In genomic region chr7:28104670-28105069, GRCm38 (mm10) we compare ENCODE assay signal across 9 mouse cellular contexts. TPM values are rescaled to one million over a fixed set of nuclear protein-coding genes. Genes with fewer than 3 reads are reported as not detected.
DNase-seq lines count a peak whose midpoint lies in the region; ATAC-seq and TF ChIP-seq lines count a peak whose summit lies in the region.
"Had no signal": no experiment of that assay in that cellular context is flagged by ENCODE, and none has a peak within 500 bp of the region (broad histone marks: within the 10 kb centered on the region; RNA-seq: fewer than 3 reads in every experiment).

No protein-coding gene starts in this region.

- intact Hi-C loops in gastrocnemius, postnatal 14 days (cut with DNase I; ENCODE audit: low total_unique reads), result no loop called here

- peak; percentile 27 to 56 for DNase-seq in urinary bladder, adult 18-20 months (ENCODE audit: low spot score in 2 of 2)
- no peak for DNase-seq in urinary bladder, postnatal 10 days (ENCODE audit: low spot score)
- peak; percentile 16 for DNase-seq in forebrain, postnatal 0 days
- peak; percentile 71 for DNase-seq in kidney, postnatal 10 days
- peak; percentile 79 for DNase-seq in midbrain, embryonic 11.5 days (ENCODE audit: low spot score, missing footprints)
- no peak for DNase-seq in gastrocnemius, postnatal 14 days
- no peak for DNase-seq in thymus, postnatal 0 days (ENCODE audit: low spot score)
- no peak for DNase-seq in adrenal gland, adult 8-10 months

- no peaks in the 10 kb centered on the region for H3K9me3 ChIP-seq in forebrain, postnatal 0 days (ENCODE audit: low read length)
- no peaks in the 10 kb centered on the region for H3K9me3 ChIP-seq in midbrain, embryonic 11.5 days (ENCODE audit: control insufficient read depth, low read length)

- peak overlapping the region; percentile 22; the same call in 1 of the 2 replicates for H3K9ac ChIP-seq in forebrain, postnatal 0 days
- H3K9ac ChIP-seq in midbrain, embryonic 11.5 days (ENCODE audit: low read length), result no peak overlapping the region

- 5% methylated on average over 23 of the region's 23 CpGs for WGBS in forebrain, postnatal 0 days
- WGBS in midbrain, embryonic 11.5 days, result 13% methylated on average over 23 of the region's 23 CpGs

- ATAC-seq in forebrain, postnatal 0 days, result peak; percentile 82
- ATAC-seq in midbrain, embryonic 11.5 days (ENCODE audit: low FRiP score), result no peak

- 0 out of 2 replicates have a peak overlapping the region, but pooled peaks have one; percentile 11 for H3K4me3 ChIP-seq in forebrain, postnatal 0 days (ENCODE audit: low read depth, low read length)
- H3K4me3 ChIP-seq in midbrain, embryonic 11.5 days (ENCODE audit: low read depth, low read length), result no peak overlapping the region

- no peaks in the 10 kb centered on the region for H3K4me1 ChIP-seq in forebrain, postnatal 0 days (ENCODE audit: insufficient read depth)
- H3K4me1 ChIP-seq in midbrain, embryonic 11.5 days (ENCODE audit: control insufficient read depth, insufficient read depth, low read length), result no peaks in the 10 kb centered on the region

- no peaks in the 10 kb centered on the region for H3K36me3 ChIP-seq in forebrain, postnatal 0 days (ENCODE audit: insufficient read depth)
- no peaks in the 10 kb centered on the region for H3K36me3 ChIP-seq in midbrain, embryonic 11.5 days (ENCODE audit: control insufficient read depth, insufficient read depth, low read length)

- peak; percentile 46 for TF ChIP-seq CTCF in forebrain, postnatal 0 days (IDR thresholded peaks at IDR 0.05; ENCODE audit: low read depth)

- H3K27ac ChIP-seq in forebrain, postnatal 0 days (ENCODE audit: low read depth, low read length), result no peak overlapping the region
- no peak overlapping the region for H3K27ac ChIP-seq in midbrain, embryonic 11.5 days (ENCODE audit: low read depth, low read length)

- peak overlapping the region; percentile 44 for H3K4me2 ChIP-seq in forebrain, postnatal 0 days (ENCODE audit: low read depth)
- peak overlapping the region; percentile 5 for H3K4me2 ChIP-seq in midbrain, embryonic 11.5 days

- no peaks in the 10 kb centered on the region for H3K27me3 ChIP-seq in forebrain, postnatal 0 days (ENCODE audit: insufficient read depth, low read length)
- H3K27me3 ChIP-seq in midbrain, embryonic 11.5 days (ENCODE audit: control insufficient read depth, insufficient read depth, low read length), result no peaks in the 10 kb centered on the region

RNA-seq across cellular contexts. Expression of gene 9530053A07Rik, which starts 24.6 kb away (rescaled TPM):
- total RNA-seq in forebrain, postnatal 0 days (2014; rRNA removed), result under 0.01 and 0.19 TPM in 2 replicates
- 0.08 TPM in 2 replicates for polyA plus RNA-seq in forebrain, postnatal 0 days (2015; fragmentation: Nextera tagmentation; extraction: Ambion mirVana)
- 0.03 and 0.08 TPM in 2 replicates for polyA plus RNA-seq in midbrain, embryonic 11.5 days (2014; fragmentation: Nextera tagmentation; extraction: Ambion mirVana)
- total RNA-seq in gastrocnemius, postnatal 14 days (2021), result not detected
- 0.22 and 0.40 TPM in 2 replicates for polyA plus RNA-seq in thymus, postnatal 0 days (2015; fragmentation: Nextera tagmentation; extraction: Ambion mirVana)
- not detected for total RNA-seq in adrenal gland, adult 8-10 months (2022)
- total RNA-seq: adrenal gland, postnatal 36 days had no signal

RNA-seq across cellular contexts. Expression of gene Fcgbp, which starts 33.6 kb away (rescaled TPM):
- total RNA-seq in forebrain, postnatal 0 days (2014; rRNA removed), result 0.57 and 0.62 TPM in 2 replicates
- 0.45 and 0.52 TPM in 2 replicates for polyA plus RNA-seq in forebrain, postnatal 0 days (2015; fragmentation: Nextera tagmentation; extraction: Ambion mirVana)
- polyA plus RNA-seq in midbrain, embryonic 11.5 days (2014; fragmentation: Nextera tagmentation; extraction: Ambion mirVana), result not detected in 2 replicates
- total RNA-seq in gastrocnemius, postnatal 14 days (2021), result under 1 TPM in 1 of 2 experiments, not detected in 1; 0.12 TPM
- polyA plus RNA-seq in thymus, postnatal 0 days (2015; fragmentation: Nextera tagmentation; extraction: Ambion mirVana), result 11.8 and 13.9 TPM in 2 replicates
- not detected for total RNA-seq in adrenal gland, adult 8-10 months (2022)
- total RNA-seq: adrenal gland, postnatal 36 days had no signal

RNA-seq across cellular contexts. Expression of gene Psmc4, which starts 54.8 kb away (rescaled TPM):
- 200 and 233 TPM in 2 replicates for total RNA-seq in forebrain, postnatal 0 days (2014; rRNA removed)
- polyA plus RNA-seq in forebrain, postnatal 0 days (2015; fragmentation: Nextera tagmentation; extraction: Ambion mirVana), result 265 and 268 TPM in 2 replicates
- 422 and 423 TPM in 2 replicates for polyA plus RNA-seq in midbrain, embryonic 11.5 days (2014; fragmentation: Nextera tagmentation; extraction: Ambion mirVana)
- total RNA-seq in gastrocnemius, postnatal 14 days (2021), result 100 to 1,000 TPM; 104 to 107 TPM
- polyA plus RNA-seq in thymus, postnatal 0 days (2015; fragmentation: Nextera tagmentation; extraction: Ambion mirVana), result 384 and 400 TPM in 2 replicates
- 100 to 1,000 TPM; 150 to 167 (median 162) TPM for total RNA-seq in adrenal gland, adult 8-10 months (2022)

Comparison
In these comparisons a context has a peak if more than half of its experiments do, and no peak if none do; other contexts are left out.
1. DNase-seq: peak in urinary bladder, adult 18-20 months (2 of 2), forebrain, postnatal 0 days (single experiment), kidney, postnatal 10 days (single experiment) and midbrain, embryonic 11.5 days (single experiment); none in urinary bladder, postnatal 10 days (single experiment), gastrocnemius, postnatal 14 days (single experiment), thymus, postnatal 0 days (single experiment) and adrenal gland, adult 8-10 months (single experiment).